Mouse (Mus musculus) ES-E14 (cell line): ENCODE measurements around the gene Dzip1l. TPM values are rescaled to one million over a fixed set of nuclear protein-coding genes. Genes with fewer than 3 reads are reported as not detected.

Experiments used
- DNase-seq: peaks from one replicate; pipeline ENCODE4 v3.0.0-alpha.2; 2013; ENCODE audit warnings: low read depth, low spot score
- H3K27ac ChIP-seq: 2 replicates; pipeline ENCODE4 v1.5.1; 2012; ENCODE audit warnings: low read depth, mild to moderate bottlenecking, low read length, moderate library complexity, mixed read lengths; ENCODE audit not compliant: poor library complexity, insufficient read depth, severe bottlenecking
- H3K36me3 ChIP-seq: 2 replicates; pipeline ENCODE4 v1.6.1; 2012; ENCODE audit warnings: mild to moderate bottlenecking, low read length, moderate library complexity, mixed read lengths; ENCODE audit not compliant: control insufficient read depth, poor library complexity, insufficient read depth, severe bottlenecking
- H3K4me1 ChIP-seq, 2 experiments: fragments of 150-350 bp in 1 of 2; sonication (generic) in 1 of 2; 2 replicates each; pipeline ENCODE4 v1.6.1; 2012; ENCODE audit warnings: low read length in 2 of 2, mild to moderate bottlenecking in 1 of 2, mixed read lengths in 1 of 2; ENCODE audit not compliant: control insufficient read depth in 2 of 2, insufficient read depth in 2 of 2, poor library complexity in 1 of 2
- H3K4me3 ChIP-seq, 2 experiments: fragments of 150-350 bp in 1 of 2; sonication (generic) in 1 of 2; 2 replicates each; pipeline ENCODE4 v1.5.1; 2012; ENCODE audit warnings: low read length in 2 of 2, low read depth in 1 of 2, mild to moderate bottlenecking in 1 of 2, mixed read lengths in 1 of 2; ENCODE audit not compliant: insufficient read depth in 1 of 2, poor library complexity in 1 of 2, severe bottlenecking in 1 of 2
- H3K9ac ChIP-seq: 2 replicates; pipeline ENCODE4 v1.6.1; 2012; ENCODE audit warnings: low read depth, mild to moderate bottlenecking, low read length, mixed read lengths; ENCODE audit not compliant: poor library complexity, insufficient read depth, severe bottlenecking
- H3K9me3 ChIP-seq: fragments of 150-350 bp; sonication (generic); 2 replicates; pipeline ENCODE4 v1.6.1; 2012; ENCODE audit warnings: low read depth, mild to moderate bottlenecking, low read length; ENCODE audit not compliant: control insufficient read depth, insufficient read depth
- CHD2 ChIP-seq: IDR thresholded peaks from 2 replicates; pipeline ENCODE4 v1.6.1; 2014; ENCODE audit warnings: mild to moderate bottlenecking, low read depth, low read length, inconsistent platforms
- HCFC1 ChIP-seq: IDR thresholded peaks from 2 replicates; pipeline ENCODE4 v1.6.1; 2012; ENCODE audit warnings: low read length, inconsistent platforms, borderline replicate concordance; ENCODE audit not compliant: insufficient read depth
- MAFK ChIP-seq: IDR thresholded peaks from 2 replicates; pipeline ENCODE4 v1.6.1; 2014; ENCODE audit warnings: mild to moderate bottlenecking, low read depth, low read length, inconsistent platforms; ENCODE audit not compliant: insufficient read depth
- ZC3H11A ChIP-seq: IDR thresholded peaks from 2 replicates; pipeline ENCODE4 v1.6.1; 2012; ENCODE audit warnings: low read depth, mild to moderate bottlenecking, inconsistent platforms, low read length, borderline replicate concordance
- ZNF384 ChIP-seq: IDR thresholded peaks from 2 replicates; pipeline ENCODE4 v1.6.1; 2012; ENCODE audit warnings: low read depth, low read length, inconsistent platforms
- in situ Hi-C, 2 experiments: fragments of 600-800 bp; cut with MboI; formaldehyde crosslinking; loops; one replicate each; pipeline ENCODE4 v1.15.1; 2025; ENCODE audit warnings: low sequenced_read_pairs in 2 of 2, inconsistent platforms in 1 of 2; ENCODE audit not compliant: unreplicated experiment in 2 of 2
- total RNA-seq: library from RNA; depleted of rRNA; stranded (reverse); fragments of 300-350 nt; gene quantifications from 2 replicates; pipeline ENCODE4 v1.2.3, GENCODE M21; 2012

Dzip1l gene
- total RNA-seq, 1 experiment, result 17.2 TPM

DNA sequence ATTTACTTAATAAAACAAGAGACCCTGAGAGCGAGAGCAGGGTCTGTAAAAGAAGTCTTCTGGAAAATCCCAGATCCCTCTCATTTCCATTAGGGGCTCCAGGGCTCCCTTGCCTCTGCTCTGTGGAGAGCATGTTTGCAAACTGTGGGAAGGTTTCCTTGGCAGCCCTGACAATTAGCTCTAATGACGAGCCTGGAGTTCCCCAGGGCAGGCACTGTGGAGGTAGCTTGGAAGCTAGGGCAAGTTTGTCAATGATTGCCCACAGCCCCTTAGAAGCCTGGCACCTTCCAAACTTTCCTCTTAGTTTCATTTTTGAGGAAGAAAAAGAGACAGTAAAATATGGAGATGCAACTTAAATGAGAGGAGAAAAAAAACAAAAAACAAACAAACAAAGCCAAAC is 2.5 kb downstream of the Dzip1l start:
- H3K9ac ChIP-seq, result no peak overlapping the region
- no peak overlapping the region for H3K27ac ChIP-seq
- in situ Hi-C loops, result no loop called here
- H3K9me3 ChIP-seq, result no peaks in the 10 kb centered on the region
- no peak overlapping the region for H3K4me3 ChIP-seq
- TF ChIP-seq CHD2, result no peak
- 0 out of 4 replicates have a peak, but pooled peaks cover 0 to 3% of the 10 kb centered on the region in 2 experiments for H3K4me1 ChIP-seq
- no peaks in the 10 kb centered on the region for H3K36me3 ChIP-seq
- DNase-seq, result no peak

- no peak for TF ChIP-seq HCFC1
- peak; percentile 11; the same call in 1 of the 2 replicates for TF ChIP-seq MAFK
- no peak for TF ChIP-seq ZC3H11A
- TF ChIP-seq ZNF384, result no peak
- Histone ChIP-seq H3K36me3 (no peaks in the 10 kb centered on the region), H3K9me3 (no peaks in the 10 kb centered on the region), H3K4me1 (0 out of 4 replicates have a peak, but pooled peaks cover 0 to 3% of the 10 kb centered on the region in 2 experiments), H3K27ac (no peak overlapping the region), H3K4me3 (no peak overlapping the region), H3K9ac (no peak overlapping the region)
- DNase-seq, result no peak
- in situ Hi-C loops, result no loop called here
These were observed 3.0 kb downstream of the Dzip1l start for GRCm38 (mm10) chr9:99632264-99632663.

DNA sequence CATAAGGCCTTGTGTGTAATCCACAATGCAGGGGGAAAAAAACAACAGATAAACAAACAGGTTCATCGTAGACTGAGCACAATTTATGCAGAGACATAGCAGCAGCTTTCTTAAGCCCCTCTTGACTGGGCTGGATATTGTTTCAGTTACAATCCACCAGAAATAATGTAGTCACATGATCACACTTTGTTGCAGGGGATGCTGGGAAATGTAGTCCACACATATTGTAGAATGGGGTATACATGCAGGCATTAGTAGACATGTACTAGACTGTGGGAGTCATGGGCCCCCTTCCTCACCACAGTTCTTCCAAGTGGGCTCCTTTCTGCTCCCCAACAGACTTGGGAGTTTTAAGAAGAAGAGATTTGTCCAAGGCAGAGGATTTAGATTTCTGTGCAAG is 7.5 kb downstream of the Dzip1l start:
- Histone ChIP-seq H3K27ac (no peak overlapping the region), H3K36me3 (peaks cover 6% of the 10 kb centered on the region; the same call in 1 of the 2 replicates), H3K9ac (no peak overlapping the region), H3K4me3 (no peak overlapping the region), H3K4me1 (no peaks in the 10 kb centered on the region), H3K9me3 (no peaks in the 10 kb centered on the region)
- in situ Hi-C loops, result no loop called here
- no peak for DNase-seq
- peak; percentile 91 for TF ChIP-seq HCFC1
- TF ChIP-seq ZC3H11A, result no peak
- no peak for TF ChIP-seq CHD2
- TF ChIP-seq ZNF384, result no peak
- TF ChIP-seq MAFK, result no peak

DNA sequence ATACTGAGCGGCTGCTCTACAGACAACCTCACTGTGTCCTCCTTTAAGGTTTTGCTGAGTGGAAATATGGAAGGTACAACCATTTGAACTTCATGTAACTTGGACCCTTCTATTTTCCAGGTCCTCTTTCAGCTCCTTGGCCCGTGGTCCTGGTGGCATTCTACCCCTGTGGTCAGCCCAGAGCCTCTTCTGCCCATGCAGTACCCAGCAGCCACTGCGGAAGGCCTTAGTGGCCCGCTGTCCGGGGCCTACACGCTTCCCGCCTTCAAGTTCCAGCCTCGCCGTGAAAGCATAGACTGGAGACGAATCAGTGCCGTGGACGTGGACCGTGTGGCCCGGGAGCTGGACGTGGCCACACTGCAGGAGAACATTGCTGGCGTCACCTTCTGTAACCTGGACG is 7.9 kb downstream of the Dzip1l start:
- no peaks in the 10 kb centered on the region for H3K9me3 ChIP-seq
- DNase-seq, result no peak
- no peak for TF ChIP-seq CHD2
- no peak for TF ChIP-seq MAFK
- TF ChIP-seq HCFC1, result no peak
- no peak for TF ChIP-seq ZNF384
- TF ChIP-seq ZC3H11A, result no peak
- H3K4me3 ChIP-seq, result no peak overlapping the region
- peaks cover 6% of the 10 kb centered on the region; the same call in 1 of the 2 replicates for H3K36me3 ChIP-seq
- no peak overlapping the region for H3K9ac ChIP-seq
- in situ Hi-C loops, result no loop called here
- H3K27ac ChIP-seq, result no peak overlapping the region
- H3K4me1 ChIP-seq, result no peaks in the 10 kb centered on the region

- TF ChIP-seq ZC3H11A, result no peak
- no peak for TF ChIP-seq MAFK
- no peak for TF ChIP-seq HCFC1
- no peak for TF ChIP-seq CHD2
- no peak for TF ChIP-seq ZNF384
- Histone ChIP-seq H3K9ac (no peak overlapping the region), H3K9me3 (no peaks in the 10 kb centered on the region), H3K36me3 (peaks cover 6% of the 10 kb centered on the region; the same call in 1 of the 2 replicates), H3K27ac (no peak overlapping the region), H3K4me3 (no peak overlapping the region), H3K4me1 (no peaks in the 10 kb centered on the region)
- DNase-seq, result no peak
- in situ Hi-C loops, result no loop called here
These were observed 8.4 kb downstream of the Dzip1l start for GRCm38 (mm10) chr9:99637736-99638135.
